Comparison of ENCODE assay signal across 23 mouse cellular contexts in genomic region chr2:147188871-147189545, GRCm38 (mm10). TPM values are rescaled to one million over a fixed set of nuclear protein-coding genes. Genes with fewer than 3 reads are reported as not detected.
DNase-seq lines count a peak whose midpoint lies in the region; ATAC-seq and TF ChIP-seq lines count a peak whose summit lies in the region.
"Had no signal": no experiment of that assay in that cellular context is flagged by ENCODE, and none has a peak within 500 bp of the region (broad histone marks: within the 10 kb centered on the region; RNA-seq: fewer than 3 reads in every experiment).

No protein-coding gene starts in this region.

- ATAC-seq in forebrain, embryonic 12.5 days (ENCODE audit: low FRiP score), result no peak
- no peak for ATAC-seq in forebrain, embryonic 14.5 days
- no peak for ATAC-seq in hindbrain, embryonic 13.5 days (ENCODE audit: low FRiP score)
- ATAC-seq in midbrain, embryonic 14.5 days (ENCODE audit: low FRiP score, low TSS enrichment), result no peak
- no peak for ATAC-seq in granulocyte monocyte progenitor cell, adult 5-6 weeks (replicated peaks; ENCODE audit: poor library complexity, severe bottlenecking)

- no peaks in the 10 kb centered on the region for H3K36me3 ChIP-seq in forebrain, embryonic 12.5 days (replicated peaks)
- H3K36me3 ChIP-seq in forebrain, embryonic 14.5 days (ENCODE audit: control insufficient read depth, insufficient read depth, low read length), result no peaks in the 10 kb centered on the region
- no peaks in the 10 kb centered on the region for H3K36me3 ChIP-seq in ES-Bruce4 (ENCODE audit: control insufficient read depth, insufficient read depth, low read length, poor library complexity, severe bottlenecking)
- H3K36me3 ChIP-seq in hindbrain, embryonic 13.5 days, result no peaks in the 10 kb centered on the region
- no peaks in the 10 kb centered on the region for H3K36me3 ChIP-seq in midbrain, embryonic 14.5 days (ENCODE audit: control insufficient read depth, insufficient read depth, low read length)
- H3K36me3 ChIP-seq: embryonic facial prominence, embryonic 12.5 days; heart, embryonic 15.5 days had no signal

- no peak for DNase-seq in forebrain, embryonic 14.5 days (ENCODE audit: low spot score)
- DNase-seq in midbrain, embryonic 14.5 days, result peak; percentile 26
- no peak for DNase-seq in adrenal gland, postnatal 36 days
- no peak for DNase-seq in heart, adult 18-20 months
- DNase-seq: B cell, adult 2 months; cerebellum, adult 11 months; cerebellum, postnatal 25 days; kidney, adult 11 months; kidney, postnatal 10 days; lung, postnatal 10 days; thymus, postnatal 25 days had no signal

- peaks cover 50% of the 10 kb centered on the region for H3K4me1 ChIP-seq in forebrain, embryonic 12.5 days
- H3K4me1 ChIP-seq in forebrain, embryonic 14.5 days (ENCODE audit: control insufficient read depth, insufficient read depth, low read length), result peaks cover 4% of the 10 kb centered on the region
- no peaks in the 10 kb centered on the region for H3K4me1 ChIP-seq in ES-Bruce4 (ENCODE audit: control insufficient read depth, insufficient read depth, low read length)
- H3K4me1 ChIP-seq in hindbrain, embryonic 13.5 days (replicated peaks), result peaks cover 33% of the 10 kb centered on the region
- peaks cover 2% of the 10 kb centered on the region; the same call in 1 of the 2 replicates for H3K4me1 ChIP-seq in midbrain, embryonic 14.5 days (ENCODE audit: control insufficient read depth, insufficient read depth, low read length)

- no peaks in the 10 kb centered on the region for H3K9me3 ChIP-seq in forebrain, embryonic 12.5 days
- H3K9me3 ChIP-seq in forebrain, embryonic 14.5 days (replicated peaks; ENCODE audit: control insufficient read depth, low read length), result no peaks in the 10 kb centered on the region
- no peaks in the 10 kb centered on the region for H3K9me3 ChIP-seq in ES-Bruce4 (replicated peaks; ENCODE audit: control insufficient read depth, insufficient read depth, low read length, poor library complexity, severe bottlenecking)
- no peaks in the 10 kb centered on the region for H3K9me3 ChIP-seq in hindbrain, embryonic 13.5 days
- no peaks in the 10 kb centered on the region for H3K9me3 ChIP-seq in midbrain, embryonic 14.5 days (ENCODE audit: control insufficient read depth, low read length)
- H3K9me3 ChIP-seq: embryonic facial prominence, embryonic 12.5 days; heart, embryonic 15.5 days; megakaryocyte, embryonic 14.5 days had no signal

- 1% methylated on average over 11 of the region's 11 CpGs for WGBS in forebrain, embryonic 12.5 days
- 2% methylated on average over 11 of the region's 11 CpGs for WGBS in forebrain, embryonic 14.5 days
- under 1% methylated on average over 11 of the region's 11 CpGs for WGBS in hindbrain, embryonic 13.5 days
- WGBS in midbrain, embryonic 14.5 days, result under 1% methylated on average over 11 of the region's 11 CpGs

- no peak overlapping the region for H3K9ac ChIP-seq in forebrain, embryonic 12.5 days
- no peak overlapping the region for H3K9ac ChIP-seq in forebrain, embryonic 14.5 days (ENCODE audit: low read length)
- H3K9ac ChIP-seq in ES-Bruce4 (ENCODE audit: low read depth, poor library complexity, severe bottlenecking), result no peak overlapping the region
- H3K9ac ChIP-seq in hindbrain, embryonic 13.5 days, result no peak overlapping the region
- H3K9ac ChIP-seq in midbrain, embryonic 14.5 days (replicated peaks; ENCODE audit: low read length), result no peak overlapping the region
- H3K9ac ChIP-seq: embryonic facial prominence, embryonic 12.5 days; heart, embryonic 15.5 days had no signal

- TF ChIP-seq CTCF in ES-Bruce4 (IDR thresholded peaks at IDR 0.05; ENCODE audit: low read depth, low read length), result no peak

- TF ChIP-seq POLR2A in ES-Bruce4 (IDR thresholded peaks at IDR 0.05; ENCODE audit: insufficient read depth, low read length), result no peak

- no peak for TF ChIP-seq EP300 in ES-Bruce4 (IDR thresholded peaks at IDR 0.05; ENCODE audit: insufficient read depth, low read depth, low read length)

- H3K27me3 ChIP-seq in forebrain, embryonic 12.5 days, result peaks cover 97% of the 10 kb centered on the region
- H3K27me3 ChIP-seq in forebrain, embryonic 14.5 days (replicated peaks; ENCODE audit: control insufficient read depth, insufficient read depth, low read length), result peaks cover 94% of the 10 kb centered on the region
- peaks cover 59% of the 10 kb centered on the region for H3K27me3 ChIP-seq in ES-Bruce4 (ENCODE audit: control insufficient read depth, insufficient read depth, low read length, poor library complexity, severe bottlenecking)
- peaks cover 95% of the 10 kb centered on the region for H3K27me3 ChIP-seq in hindbrain, embryonic 13.5 days
- peaks cover 91% of the 10 kb centered on the region for H3K27me3 ChIP-seq in midbrain, embryonic 14.5 days (ENCODE audit: control insufficient read depth, insufficient read depth, low read length)

- H3K4me3 ChIP-seq in forebrain, embryonic 12.5 days (replicated peaks), result no peak overlapping the region
- H3K4me3 ChIP-seq in forebrain, embryonic 14.5 days (ENCODE audit: low read depth, low read length), result no peak overlapping the region
- peak overlapping the region; percentile 38 for H3K4me3 ChIP-seq in ES-Bruce4 (ENCODE audit: low read depth, low read length)
- H3K4me3 ChIP-seq in hindbrain, embryonic 13.5 days, result no peak overlapping the region
- no peak overlapping the region for H3K4me3 ChIP-seq in midbrain, embryonic 14.5 days (replicated peaks; ENCODE audit: low read depth, low read length)
- H3K4me3 ChIP-seq: embryonic facial prominence, embryonic 12.5 days; heart, embryonic 15.5 days; megakaryocyte, embryonic 14.5 days had no signal

- peak overlapping the region; percentile 54 for H3K27ac ChIP-seq in forebrain, embryonic 12.5 days
- no peak overlapping the region for H3K27ac ChIP-seq in forebrain, embryonic 14.5 days (ENCODE audit: low read depth, low read length)
- no peak overlapping the region for H3K27ac ChIP-seq in ES-Bruce4 (ENCODE audit: insufficient read depth, low read length)
- H3K27ac ChIP-seq in hindbrain, embryonic 13.5 days, result 0 out of 2 replicates have a peak overlapping the region, but pooled peaks have one; percentile 23
- no peak overlapping the region; the same call in 1 of the 2 replicates for H3K27ac ChIP-seq in midbrain, embryonic 14.5 days (replicated peaks; ENCODE audit: low read depth, low read length)
- H3K27ac ChIP-seq: embryonic facial prominence, embryonic 12.5 days; heart, embryonic 15.5 days had no signal

- 0 out of 2 replicates have a peak overlapping the region, but pooled peaks have one; percentile 6 for H3K4me2 ChIP-seq in forebrain, embryonic 12.5 days
- no peak overlapping the region for H3K4me2 ChIP-seq in forebrain, embryonic 14.5 days (ENCODE audit: low read length)
- H3K4me2 ChIP-seq in hindbrain, embryonic 13.5 days, result no peak overlapping the region
- peak overlapping the region; percentile 1; the same call in 1 of the 2 replicates for H3K4me2 ChIP-seq in midbrain, embryonic 14.5 days (ENCODE audit: low read length)
- H3K4me2 ChIP-seq: embryonic facial prominence, embryonic 12.5 days; heart, embryonic 15.5 days had no signal

RNA-seq across cellular contexts. Expression of gene Nkx2-2, which starts 5.0 kb away (rescaled TPM):
- polyA plus RNA-seq in forebrain, embryonic 12.5 days (2016; fragmentation: Nextera tagmentation; extraction: Ambion mirVana), result 7.7 and 9.2 TPM in 2 replicates
- polyA plus RNA-seq in forebrain, embryonic 14.5 days (2014; fragmentation: Nextera tagmentation; extraction: Ambion mirVana), result 3.2 and 5.1 TPM in 2 replicates
- not detected in 2 replicates for polyA plus RNA-seq in ES-Bruce4 (2011; ENCODE audit: insufficient read depth, insufficient read length, low read depth, missing spikeins)
- 1.4 and 2.6 TPM in 2 replicates for polyA plus RNA-seq in hindbrain, embryonic 13.5 days (2015; fragmentation: Nextera tagmentation; extraction: Ambion mirVana)
- polyA plus RNA-seq in midbrain, embryonic 14.5 days (2014; fragmentation: Nextera tagmentation; extraction: Ambion mirVana), result 6.2 and 6.5 TPM in 2 replicates
- total RNA-seq in adrenal gland, postnatal 36 days (2021), result not detected
- not detected in 2 replicates for total RNA-seq in granulocyte monocyte progenitor cell, adult 5-6 weeks (2014; fragmentation: Nextera tagmentation)
- not detected in 2 replicates for total RNA-seq in granulocyte monocyte progenitor cell, adult 5-6 weeks (2017)
- not detected for total RNA-seq in heart, adult 18-20 months (2021)
- total RNA-seq: gastrocnemius, adult 18-20 months; hematopoietic stem cell, adult 5-6 weeks had no signal
- polyA plus RNA-seq: gonadal fat pad, adult 2 months; heart, embryonic 15.5 days; liver, embryonic 16.5 days; testis, adult 2 months had no signal

Comparison
In these comparisons a context has a peak if more than half of its experiments do, and no peak if none do; other contexts are left out.
1. H3K27ac ChIP-seq: peak in forebrain, embryonic 12.5 days (single experiment) and hindbrain, embryonic 13.5 days (single experiment); none in forebrain, embryonic 14.5 days (single experiment), ES-Bruce4 (single experiment) and midbrain, embryonic 14.5 days (single experiment).
2. H3K4me2 ChIP-seq: peak in forebrain, embryonic 12.5 days (single experiment) and midbrain, embryonic 14.5 days (single experiment); none in forebrain, embryonic 14.5 days (single experiment) and hindbrain, embryonic 13.5 days (single experiment).